Mouse (Mus musculus) liver, adult (tissue): ENCODE data around the gene Itpr1.

Experiments
- GATA4 ChIP-seq: IDR thresholded peaks from 2 replicates; pipeline ENCODE4 v1.6.1; 2014; ENCODE audit warnings: mild to moderate bottlenecking, low read length; ENCODE audit not compliant: insufficient replicate concordance

Itpr1 gene

GRCm38 (mm10) chr6:108336506-108336905, 123.6 kb downstream of the Itpr1 start:
- TF ChIP-seq GATA4 = no peak

- TF ChIP-seq GATA4 = no peak
Observed at GRCm38 (mm10) chr6:108337289-108337688, 124.4 kb downstream of the Itpr1 start.

DNA sequence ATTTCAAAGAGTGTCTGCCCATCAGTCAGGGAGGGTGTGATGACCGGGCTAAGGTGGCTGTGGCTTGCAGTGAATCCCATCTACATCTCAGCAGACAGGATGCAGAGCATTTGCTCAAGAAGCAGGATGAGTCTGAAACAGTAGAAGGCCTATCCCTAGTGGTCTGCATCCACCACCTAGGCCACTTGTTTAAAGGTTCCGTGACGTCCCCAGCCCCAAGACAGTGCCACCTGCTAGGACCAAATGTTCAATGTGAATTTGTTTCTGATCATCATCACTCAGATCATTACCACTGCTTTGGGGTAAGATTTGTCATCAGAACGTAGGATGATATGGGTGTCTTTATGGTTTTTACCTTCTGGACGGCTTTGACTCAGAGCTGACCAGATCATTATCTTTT, 125.5 kb downstream of the Itpr1 start:
- TF ChIP-seq GATA4 = no peak

DNA sequence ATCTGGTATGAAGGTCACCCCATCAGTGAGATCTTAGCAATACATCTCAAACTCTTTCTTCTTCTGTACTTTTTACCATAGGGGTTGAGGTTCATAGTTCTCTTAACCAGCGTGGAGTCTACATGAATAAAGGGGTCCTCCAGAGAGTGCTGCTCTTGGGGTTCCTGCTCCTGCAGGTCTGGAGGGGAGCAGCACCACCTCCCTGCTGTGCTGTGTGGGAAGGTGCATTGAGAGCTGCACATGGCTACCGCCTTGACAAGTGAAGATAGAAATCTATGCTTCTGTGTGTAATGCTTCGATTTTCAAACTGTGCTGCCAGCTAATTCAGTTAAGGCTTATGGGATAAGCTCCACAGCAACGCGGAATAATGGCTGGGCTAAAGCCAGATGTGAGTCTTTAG, 130.1 kb downstream of the Itpr1 start:
- no peak for TF ChIP-seq GATA4

DNA sequence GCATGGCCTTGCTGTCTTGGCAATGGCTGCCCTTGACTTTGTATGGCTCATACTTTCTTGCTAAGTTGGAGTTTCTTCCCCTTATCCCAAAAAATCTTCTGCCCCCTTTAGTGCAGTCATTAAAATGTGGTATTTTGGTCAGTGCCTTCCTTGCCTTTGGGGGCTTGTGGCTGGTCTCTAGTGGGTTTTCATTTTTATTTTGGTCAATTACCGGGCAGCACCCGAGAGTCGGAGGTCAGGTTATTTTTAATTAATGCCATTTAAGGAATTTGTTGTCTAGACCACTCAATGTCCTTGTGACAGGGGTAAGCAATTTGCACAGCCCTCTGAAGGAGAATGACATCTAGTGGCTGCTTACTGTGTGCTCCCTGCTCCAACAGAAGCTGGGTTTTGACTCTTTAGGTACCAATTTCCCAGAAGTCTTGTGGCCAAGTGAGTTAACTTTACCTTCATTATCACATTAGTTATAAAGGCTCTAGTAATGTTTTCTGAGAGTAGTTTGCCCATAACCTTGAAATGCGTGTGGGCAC, 130.9 kb downstream of the Itpr1 start:
- TF ChIP-seq GATA4 = no peak

DNA sequence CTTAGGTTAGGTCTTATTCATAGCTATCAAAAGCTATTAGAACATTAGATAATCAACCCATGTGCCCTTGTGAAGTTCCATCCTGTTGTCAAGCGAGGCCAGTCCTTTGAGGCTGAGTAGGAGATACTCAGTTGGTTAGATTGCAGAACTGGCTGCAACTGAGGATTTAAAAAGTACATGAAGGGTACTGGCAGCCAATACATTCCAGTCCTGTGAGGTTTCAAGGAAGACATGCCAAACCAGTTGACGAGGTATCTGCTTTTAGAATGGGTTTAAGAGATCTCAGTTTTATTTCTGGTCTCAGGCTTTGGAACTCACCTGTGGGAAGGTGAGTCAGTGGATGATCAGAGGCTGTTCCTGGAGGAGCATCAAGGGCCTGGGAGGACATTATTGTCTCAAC, 137.9 kb downstream of the Itpr1 start:
- TF ChIP-seq GATA4 = no peak

DNA sequence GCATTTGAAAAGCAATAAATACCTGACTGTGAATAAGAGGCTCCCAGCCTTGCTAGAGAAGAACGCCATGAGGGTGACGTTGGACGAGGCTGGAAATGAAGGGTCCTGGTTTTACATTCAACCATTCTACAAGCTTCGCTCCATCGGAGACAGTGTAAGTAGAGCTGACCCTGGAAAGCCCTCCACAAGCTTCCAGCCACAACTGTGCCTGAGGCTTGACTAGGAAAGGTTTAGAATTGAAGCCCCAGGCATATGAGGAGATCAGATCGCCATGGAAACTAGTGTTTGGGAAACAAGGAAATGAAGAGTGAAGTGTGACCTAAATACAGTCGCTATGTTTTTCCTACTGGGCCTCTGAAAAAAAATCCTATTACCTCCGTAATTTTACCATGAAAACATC, 139.1 kb downstream of the Itpr1 start:
- no peak for TF ChIP-seq GATA4

- no peak for TF ChIP-seq GATA4
Observed at GRCm38 (mm10) chr6:108367412-108367811, 154.5 kb downstream of the Itpr1 start.

DNA sequence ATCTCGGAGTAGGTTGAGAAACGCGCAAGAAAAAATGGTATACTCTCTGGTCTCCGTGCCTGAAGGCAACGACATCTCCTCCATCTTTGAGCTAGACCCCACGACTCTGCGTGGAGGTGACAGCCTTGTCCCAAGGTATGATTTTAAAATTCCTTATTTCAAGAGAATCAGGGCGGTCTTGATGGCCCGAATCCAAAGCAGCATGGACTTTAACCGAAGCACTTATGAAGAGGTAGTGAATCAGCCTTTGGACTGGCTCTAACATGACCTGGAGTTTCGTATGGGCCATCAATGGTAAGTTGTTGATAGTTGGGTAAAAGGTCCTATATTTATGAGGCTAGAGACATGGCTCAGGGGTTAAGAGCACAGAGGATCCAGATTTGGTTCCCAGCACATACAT, 156.1 kb downstream of the Itpr1 start:
- TF ChIP-seq GATA4 = no peak

GRCm38 (mm10) chr6:108371347-108371893, 158.5 kb downstream of the Itpr1 start:
- TF ChIP-seq GATA4 = no peak

DNA sequence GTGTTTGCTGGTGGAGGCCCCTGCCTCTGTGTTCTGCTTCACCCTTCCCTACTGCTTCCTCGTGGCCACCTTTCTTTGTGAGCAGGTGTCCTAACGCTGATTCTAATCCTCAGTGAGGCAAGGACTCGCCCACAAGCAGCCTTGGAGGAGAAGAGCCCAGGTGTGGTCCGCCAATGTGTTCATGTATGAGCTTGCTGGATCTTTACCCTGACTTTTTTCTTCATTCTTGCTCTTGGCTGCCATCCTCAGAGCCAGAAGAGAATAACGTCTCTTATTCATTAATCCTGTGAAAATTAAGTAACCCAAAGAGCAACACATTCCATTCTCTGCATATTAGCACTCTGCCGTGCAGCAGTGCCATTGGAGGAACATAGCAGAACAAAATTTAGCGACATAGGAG, 161.1 kb downstream of the Itpr1 start:
- no peak for TF ChIP-seq GATA4

- no peak for TF ChIP-seq GATA4
Observed at GRCm38 (mm10) chr6:108379041-108379440, 166.1 kb downstream of the Itpr1 start.

GRCm38 (mm10) chr6:108380209-108380608, 167.3 kb downstream of the Itpr1 start:
- TF ChIP-seq GATA4 = no peak

- no peak for TF ChIP-seq GATA4
Observed at GRCm38 (mm10) chr6:108390624-108391324, 177.9 kb downstream of the Itpr1 start.

GRCm38 (mm10) chr6:108393131-108393530, 180.2 kb downstream of the Itpr1 start:
- TF ChIP-seq GATA4 = no peak

DNA sequence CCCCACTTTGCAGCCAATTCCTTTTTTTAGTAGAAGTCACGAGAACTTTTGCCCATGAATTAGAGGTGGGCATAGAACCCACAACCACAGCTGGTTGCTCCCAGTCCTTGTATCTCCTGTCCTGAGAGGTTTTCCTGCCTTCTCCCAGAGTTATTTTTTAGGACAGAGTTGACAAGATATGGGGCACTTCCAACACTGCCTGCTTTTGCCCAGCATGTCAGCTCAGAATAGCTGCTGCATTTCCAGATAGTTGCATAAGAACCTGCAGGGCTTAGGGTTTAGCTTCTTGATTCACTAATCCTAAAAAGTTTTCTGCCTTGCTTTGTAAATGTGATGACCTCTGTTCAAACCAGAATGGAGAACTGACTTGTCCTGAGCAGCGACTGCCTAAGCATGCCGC, 185.1 kb downstream of the Itpr1 start:
- TF ChIP-seq GATA4 = no peak
